Mouse (Mus musculus): ENCODE data around the gene Pgap2.

Pgap2 gene

GRCm38 (mm10) chr7:102209756-102210721, at the start of gene Pgap2, which contains the start of gene Nup98:
Pgap2 (plus strand) TSS chr7:102210208.
Nup98 (minus strand) TSS chr7:102210176.
- DNase-seq (ENCODE audit: low read depth, low spot score) = peak; percentile 98

GRCm38 (mm10) chr7:102170300-102170699, 39.7 kb upstream of the Pgap2 start:
- DNase-seq (ENCODE audit: low read depth, low spot score) = no peak

- DNase-seq (ENCODE audit: low read depth, low spot score) = no peak
Measured at GRCm38 (mm10) chr7:102183849-102184248, 26.2 kb upstream of the Pgap2 start.

- DNase-seq (ENCODE audit: low read depth, low spot score) = no peak
Measured at GRCm38 (mm10) chr7:102192356-102192755, 17.7 kb upstream of the Pgap2 start.

GRCm38 (mm10) chr7:102200576-102200975, 9.4 kb upstream of the Pgap2 start:
- no peak for DNase-seq (ENCODE audit: low read depth, low spot score)

GRCm38 (mm10) chr7:102200996-102201785, 8.8 kb upstream of the Pgap2 start:
- DNase-seq (ENCODE audit: low read depth, low spot score) = no peak

GRCm38 (mm10) chr7:102204296-102204857, 5.6 kb upstream of the Pgap2 start:
- no peak for DNase-seq (ENCODE audit: low read depth, low spot score)

GRCm38 (mm10) chr7:102205646-102206045, 4.4 kb upstream of the Pgap2 start:
- DNase-seq (ENCODE audit: low read depth, low spot score) = no peak

- no peak for DNase-seq (ENCODE audit: low read depth, low spot score)
Measured at GRCm38 (mm10) chr7:102208806-102209363, 1.1 kb upstream of the Pgap2 start.

GRCm38 (mm10) chr7:102211071-102211470, 1.1 kb downstream of the Pgap2 start:
- DNase-seq (ENCODE audit: low read depth, low spot score) = no peak

- no peak for DNase-seq (ENCODE audit: low read depth, low spot score)
Measured at GRCm38 (mm10) chr7:102221899-102222298, 11.9 kb downstream of the Pgap2 start.

GRCm38 (mm10) chr7:102222336-102222735, 12.3 kb downstream of the Pgap2 start:
- no peak for DNase-seq (ENCODE audit: low read depth, low spot score)

GRCm38 (mm10) chr7:102222830-102223556, 13.0 kb downstream of the Pgap2 start:
- DNase-seq (ENCODE audit: low read depth, low spot score) = peak; percentile 52

GRCm38 (mm10) chr7:102223883-102224738, 14.1 kb downstream of the Pgap2 start:
- no peak for DNase-seq (ENCODE audit: low read depth, low spot score)

GRCm38 (mm10) chr7:102226051-102226450, 16.0 kb downstream of the Pgap2 start:
- DNase-seq (ENCODE audit: low read depth, low spot score) = no peak

- DNase-seq (ENCODE audit: low read depth, low spot score) = no peak
Measured at GRCm38 (mm10) chr7:102228049-102228670, 18.2 kb downstream of the Pgap2 start.

- DNase-seq (ENCODE audit: low read depth, low spot score) = no peak
Measured at GRCm38 (mm10) chr7:102229814-102230213, 19.8 kb downstream of the Pgap2 start.

- DNase-seq (ENCODE audit: low read depth, low spot score) = no peak
Measured at GRCm38 (mm10) chr7:102233059-102233458, 23.1 kb downstream of the Pgap2 start.

GRCm38 (mm10) chr7:102238686-102239286, 28.8 kb downstream of the Pgap2 start:
- DNase-seq (ENCODE audit: low read depth, low spot score) = no peak
